Mouse (Mus musculus) regulatory T cell (primary cell): ENCODE measurements at regions not wholly inside any gene's neighbourhood (a gene's known extent, or its start where the extent isn't known, plus 50 kb on each side); places are given as distances from the start of the nearest gene placed in this dataset.

Source experiments
- in situ Hi-C: fragments of 300-600 bp; cut with MboI, MseI; formaldehyde crosslinking; loops from one replicate; pipeline ENCODE4 v1.15.1; 2025; ENCODE audit warnings: high pct_unique_total_duplicates

- in situ Hi-C loops: no loop called here
Measured at GRCm38 (mm10) chr17:89802148-89802547, 108.1 kb downstream of the Gm10184 start.

- in situ Hi-C loops: no loop called here
Measured at GRCm38 (mm10) chr17:89777570-89777969, 132.7 kb downstream of the Gm10184 start.

DNA sequence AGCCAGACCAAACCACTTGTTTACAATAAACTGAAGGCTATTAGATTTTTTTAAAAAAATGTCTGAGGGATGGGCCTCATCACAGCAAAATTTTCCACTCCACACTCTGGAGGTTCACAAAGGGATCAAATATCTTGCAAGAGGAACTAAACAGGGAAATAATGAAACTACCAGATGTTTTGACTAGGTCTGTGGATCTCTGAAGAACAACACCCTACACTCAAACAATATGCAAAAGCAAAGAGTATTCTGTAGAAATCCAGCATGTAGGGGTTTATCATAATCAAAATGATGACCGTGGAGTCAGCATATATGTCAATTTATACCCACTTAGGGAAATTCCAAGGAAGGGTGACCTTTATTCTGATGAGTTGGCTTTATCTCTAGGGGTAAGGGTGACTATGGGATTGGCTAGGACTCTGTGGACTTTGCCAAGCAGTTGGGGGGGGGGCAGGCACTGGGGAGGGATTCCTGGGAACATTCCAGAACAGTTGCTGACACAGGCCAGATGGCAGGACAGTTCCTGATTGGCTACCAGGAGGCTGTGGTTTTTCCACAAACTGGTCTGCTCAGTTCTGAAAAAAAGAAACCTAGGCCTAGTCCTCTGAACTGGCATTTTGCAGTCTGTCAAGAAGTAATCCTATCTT, 143.9 kb downstream of the Gm10184 start:
- in situ Hi-C loops: no loop called here

DNA sequence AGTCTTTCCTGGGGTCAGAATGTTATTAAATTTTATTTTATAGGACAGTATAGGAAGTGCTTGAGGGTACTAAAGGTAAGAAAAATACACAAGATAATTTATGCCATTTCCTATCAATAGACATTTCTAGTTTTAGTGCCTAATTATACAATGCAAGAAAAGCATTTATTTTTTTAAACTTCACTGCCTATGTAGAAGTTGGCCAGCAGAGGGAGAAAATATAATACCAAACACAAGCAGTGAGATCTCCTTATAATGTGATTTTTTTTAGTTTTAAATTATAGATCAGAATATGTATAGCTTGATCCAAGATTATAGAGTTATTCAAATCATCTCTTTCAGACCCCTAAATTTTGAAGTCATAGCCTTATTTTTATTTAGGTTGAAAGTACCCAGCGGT, 172.8 kb downstream of the Gm10184 start:
- in situ Hi-C loops: no loop called here

DNA sequence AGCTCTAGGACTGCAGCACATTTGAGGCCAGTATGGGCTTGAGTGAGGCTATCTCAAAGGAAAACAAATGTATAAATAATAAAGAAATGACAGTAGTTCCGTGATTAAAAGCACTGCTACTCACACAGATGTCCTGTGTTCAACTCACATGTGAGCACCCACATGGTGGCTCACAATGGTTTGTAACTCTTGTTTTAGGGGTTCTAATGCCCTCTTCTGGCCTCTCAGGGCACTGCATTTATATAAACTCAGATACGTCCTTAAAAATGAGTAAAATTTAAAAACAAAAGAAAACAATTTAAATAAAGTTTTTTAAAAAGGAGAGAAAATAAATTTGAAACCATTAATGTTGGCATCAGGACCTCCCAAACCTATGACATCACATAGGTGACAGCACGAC, 184.7 kb downstream of the Gm10184 start:
- in situ Hi-C loops: loop anchor here (10.0 kb wide), 1 partner anchor 771 kb away; no protein-coding TSS in a partner anchor

GRCm38 (mm10) chr17:89681798-89682197, 228.5 kb downstream of the Gm10184 start:
- in situ Hi-C loops: no loop called here

GRCm38 (mm10) chr17:89658326-89658725, 251.9 kb downstream of the Gm10184 start:
- in situ Hi-C loops: no loop called here

- in situ Hi-C loops: no loop called here
Measured at GRCm38 (mm10) chr17:89656211-89656610, 254.0 kb downstream of the Gm10184 start.

- in situ Hi-C loops: no loop called here
Measured at GRCm38 (mm10) chr17:89654089-89654813, 256.0 kb downstream of the Gm10184 start.

DNA sequence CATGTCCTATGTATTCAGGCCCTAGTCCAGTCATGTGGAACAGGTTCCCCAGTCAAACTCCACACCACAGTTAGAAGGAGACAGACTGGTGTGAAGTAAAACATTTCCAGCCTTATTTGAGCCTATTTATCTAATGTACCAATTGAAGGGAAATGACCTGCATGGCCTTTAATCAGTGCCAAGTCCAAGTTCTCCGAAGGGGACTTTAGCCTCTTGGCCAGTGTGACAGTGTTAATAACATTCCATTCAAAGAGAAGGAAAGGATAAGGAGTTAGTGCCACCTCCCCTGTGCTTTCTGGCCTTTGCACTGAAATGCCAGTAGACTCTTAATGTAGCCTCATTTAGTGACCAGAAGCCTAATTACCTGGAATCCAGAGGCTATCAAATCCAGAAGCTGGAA, 264.2 kb downstream of the Gm10184 start:
- in situ Hi-C loops: no loop called here
